Mouse (Mus musculus) heart, embryonic 13.5 days (tissue): ENCODE results near the gene Ttc23. TPM values are rescaled to one million over a fixed set of nuclear protein-coding genes. Genes with fewer than 3 reads are reported as not detected.

Experiments
- ATAC-seq: fragments of 200-750 bp; cut with Nextera tagmentation; 2 replicates; pipeline ENCODE4 v1.8.0; 2017; ENCODE audit warnings: moderate TSS enrichment; ENCODE audit not compliant: insufficient number of reproducible peaks, low FRiP score, low TSS enrichment; ENCODE audit errors: extremely low read depth
- H3K27ac ChIP-seq: fragments of 300-500 bp; sonication (generic); replicated peaks from 2 replicates; pipeline ENCODE4 v1.5.1; 2015; ENCODE audit warnings: moderate library complexity, mild to moderate bottlenecking, inconsistent platforms
- H3K27me3 ChIP-seq: fragments of 300-500 bp; sonication (generic); replicated peaks from 2 replicates; pipeline ENCODE4 v1.6.1; 2015; ENCODE audit warnings: mild to moderate bottlenecking, inconsistent platforms
- H3K36me3 ChIP-seq: fragments of 300-500 bp; sonication (generic); 2 replicates; pipeline ENCODE4 v1.6.1; 2015; ENCODE audit warnings: mild to moderate bottlenecking, inconsistent platforms
- H3K4me1 ChIP-seq: fragments of 300-500 bp; sonication (generic); 2 replicates; pipeline ENCODE4 v1.6.1; 2015; ENCODE audit warnings: inconsistent platforms
- H3K4me2 ChIP-seq: fragments of 300-500 bp; sonication (generic); 2 replicates; pipeline ENCODE4 v1.6.1; 2015; ENCODE audit warnings: inconsistent platforms, mild to moderate bottlenecking, moderate library complexity
- H3K4me3 ChIP-seq: fragments of 300-500 bp; sonication (generic); 2 replicates; pipeline ENCODE4 v1.5.1; 2015; ENCODE audit warnings: moderate library complexity, mild to moderate bottlenecking, inconsistent platforms
- H3K9ac ChIP-seq: fragments of 300-500 bp; sonication (generic); 2 replicates; pipeline ENCODE4 v1.6.1; 2015; ENCODE audit warnings: inconsistent platforms, mild to moderate bottlenecking, moderate library complexity
- H3K9me3 ChIP-seq: fragments of 300-500 bp; sonication (generic); 2 replicates; pipeline ENCODE4 v1.6.1; 2016; ENCODE audit warnings: inconsistent platforms
- WGBS: fragments of 180-500 bp; shearing (Covaris S2); methylation state at CpG from one replicate; pipeline ENCODE4 v1.1.7; 2015; ENCODE audit warnings: mixed read lengths; 5-methylcytosine and 5-hydroxymethylcytosine counted together
- polyA plus RNA-seq: library from polyadenylated mRNA; unstranded; fragments of >200 nt; fragmentation: Nextera tagmentation; extraction: Ambion mirVana; gene quantifications from 2 replicates; pipeline ENCODE4 v1.2.1, GENCODE M21; 2015

Ttc23 gene
- polyA plus RNA-seq, 1 experiment from 2014 or later: 16.0 TPM

- peaks cover 45% of the 10 kb centered on the region for H3K36me3 ChIP-seq
- no peaks in the 10 kb centered on the region for H3K9me3 ChIP-seq
- 48% methylated on average over 2 of the region's 2 CpGs for WGBS
- no peak for ATAC-seq
- H3K9ac ChIP-seq: no peak overlapping the region
- H3K4me2 ChIP-seq: no peak overlapping the region
- no peaks in the 10 kb centered on the region for H3K27me3 ChIP-seq
- H3K4me3 ChIP-seq: no peak overlapping the region
- H3K27ac ChIP-seq: no peak overlapping the region
- H3K4me1 ChIP-seq: peaks cover 43% of the 10 kb centered on the region
Observed at GRCm38 (mm10) chr7:67722163-67722562, 75.0 kb downstream of the Ttc23 start.

- H3K27ac ChIP-seq: no peak overlapping the region
- WGBS: 80% methylated on average over 4 of the region's 4 CpGs
- peaks cover 26% of the 10 kb centered on the region for H3K4me1 ChIP-seq
- H3K9ac ChIP-seq: no peak overlapping the region
- peaks cover 64% of the 10 kb centered on the region for H3K36me3 ChIP-seq
- H3K4me3 ChIP-seq: no peak overlapping the region
- no peak for ATAC-seq
- no peaks in the 10 kb centered on the region for H3K27me3 ChIP-seq
- no peak overlapping the region for H3K4me2 ChIP-seq
- H3K9me3 ChIP-seq: no peaks in the 10 kb centered on the region
Observed at GRCm38 (mm10) chr7:67724536-67724935, 77.3 kb downstream of the Ttc23 start.

- no peak for ATAC-seq
- Histone ChIP-seq H3K36me3 (peaks cover 59% of the 10 kb centered on the region), H3K4me3 (no peak overlapping the region), H3K27me3 (no peaks in the 10 kb centered on the region), H3K4me1 (peaks cover 23% of the 10 kb centered on the region), H3K4me2 (no peak overlapping the region), H3K9me3 (no peaks in the 10 kb centered on the region), H3K27ac (no peak overlapping the region), H3K9ac (no peak overlapping the region)
- WGBS: 75% methylated on average over 9 of the region's 9 CpGs
Observed at GRCm38 (mm10) chr7:67725016-67725415, 77.8 kb downstream of the Ttc23 start.

- WGBS: 88% methylated on average over 4 of the region's 4 CpGs
- Histone ChIP-seq H3K27me3 (no peaks in the 10 kb centered on the region), H3K4me1 (peaks cover 38% of the 10 kb centered on the region), H3K4me3 (no peak overlapping the region), H3K27ac (no peak overlapping the region), H3K4me2 (no peak overlapping the region), H3K36me3 (peaks cover 50% of the 10 kb centered on the region), H3K9ac (no peak overlapping the region), H3K9me3 (no peaks in the 10 kb centered on the region)
- no peak for ATAC-seq
Observed at GRCm38 (mm10) chr7:67728203-67728602, 81.0 kb downstream of the Ttc23 start.

- Histone ChIP-seq H3K4me2 (no peak overlapping the region), H3K27me3 (no peaks in the 10 kb centered on the region), H3K36me3 (peaks cover 50% of the 10 kb centered on the region), H3K4me1 (peaks cover 44% of the 10 kb centered on the region), H3K27ac (no peak overlapping the region), H3K9ac (no peak overlapping the region), H3K9me3 (no peaks in the 10 kb centered on the region), H3K4me3 (no peak overlapping the region)
- 79% methylated on average over 4 of the region's 4 CpGs for WGBS
- no peak for ATAC-seq
Observed at GRCm38 (mm10) chr7:67728809-67729208, 81.6 kb downstream of the Ttc23 start.

GRCm38 (mm10) chr7:67730431-67731110 lies 83.4 kb downstream of the Ttc23 start:
- Histone ChIP-seq H3K4me3 (no peak overlapping the region), H3K9me3 (no peaks in the 10 kb centered on the region), H3K9ac (no peak overlapping the region), H3K4me2 (no peak overlapping the region), H3K36me3 (peaks cover 37% of the 10 kb centered on the region), H3K27ac (no peak overlapping the region), H3K27me3 (no peaks in the 10 kb centered on the region), H3K4me1 (peaks cover 53% of the 10 kb centered on the region)
- WGBS: 47% methylated on average over 5 of the region's 5 CpGs
- no peak for ATAC-seq

- H3K4me1 ChIP-seq: peaks cover 53% of the 10 kb centered on the region
- H3K4me2 ChIP-seq: no peak overlapping the region
- H3K4me3 ChIP-seq: no peak overlapping the region
- no peaks in the 10 kb centered on the region for H3K27me3 ChIP-seq
- 0 out of 2 replicates have a peak overlapping the region, but pooled peaks have one; percentile 20 for H3K27ac ChIP-seq
- H3K36me3 ChIP-seq: peaks cover 25% of the 10 kb centered on the region
- H3K9ac ChIP-seq: peak overlapping the region; percentile 28; the same call in 1 of the 2 replicates
- ATAC-seq: no peak
- no peaks in the 10 kb centered on the region for H3K9me3 ChIP-seq
- 48% methylated on average over 4 of the region's 4 CpGs for WGBS
Observed at GRCm38 (mm10) chr7:67732276-67732675, 85.1 kb downstream of the Ttc23 start.

- no peak overlapping the region for H3K4me2 ChIP-seq
- H3K4me3 ChIP-seq: no peak overlapping the region
- 78% methylated on average over 4 of the region's 4 CpGs for WGBS
- H3K27me3 ChIP-seq: no peaks in the 10 kb centered on the region
- no peak for ATAC-seq
- no peak overlapping the region for H3K9ac ChIP-seq
- H3K4me1 ChIP-seq: peaks cover 27% of the 10 kb centered on the region
- H3K9me3 ChIP-seq: no peaks in the 10 kb centered on the region; the same call in 1 of the 2 replicates
- peaks cover 19% of the 10 kb centered on the region for H3K36me3 ChIP-seq
- peak overlapping the region; percentile 79; the same call in 1 of the 2 replicates for H3K27ac ChIP-seq
Observed at GRCm38 (mm10) chr7:67740382-67740781, 93.2 kb downstream of the Ttc23 start.

GRCm38 (mm10) chr7:67740796-67741195 lies 93.6 kb downstream of the Ttc23 start:
- Histone ChIP-seq H3K27ac (peak overlapping the region; percentile 79), H3K9ac (peak overlapping the region; percentile 30; the same call in 1 of the 2 replicates), H3K36me3 (peaks cover 17% of the 10 kb centered on the region), H3K4me3 (no peak overlapping the region), H3K4me2 (no peak overlapping the region), H3K9me3 (no peaks in the 10 kb centered on the region; the same call in 1 of the 2 replicates), H3K27me3 (no peaks in the 10 kb centered on the region), H3K4me1 (peaks cover 27% of the 10 kb centered on the region)
- ATAC-seq: no peak
- 63% methylated on average over 5 of the region's 5 CpGs for WGBS

GRCm38 (mm10) chr7:67741706-67742105 lies 94.5 kb downstream of the Ttc23 start:
- H3K4me3 ChIP-seq: no peak overlapping the region
- no peak for ATAC-seq
- peak overlapping the region; percentile 79 for H3K27ac ChIP-seq
- H3K27me3 ChIP-seq: no peaks in the 10 kb centered on the region
- peaks cover 27% of the 10 kb centered on the region for H3K4me1 ChIP-seq
- H3K9ac ChIP-seq: peak overlapping the region; percentile 30; the same call in 1 of the 2 replicates
- peaks cover 14% of the 10 kb centered on the region for H3K36me3 ChIP-seq
- WGBS: 37% methylated on average over 7 of the region's 7 CpGs
- 0 out of 2 replicates have a peak overlapping the region, but pooled peaks have one; percentile 1 for H3K4me2 ChIP-seq
- H3K9me3 ChIP-seq: no peaks in the 10 kb centered on the region; the same call in 1 of the 2 replicates

- Histone ChIP-seq H3K9ac (no peak overlapping the region), H3K4me3 (no peak overlapping the region), H3K4me1 (0 out of 2 replicates have a peak, but pooled peaks cover 8% of the 10 kb centered on the region), H3K36me3 (peaks cover 14% of the 10 kb centered on the region), H3K27ac (no peak overlapping the region), H3K9me3 (no peaks in the 10 kb centered on the region; the same call in 1 of the 2 replicates), H3K27me3 (no peaks in the 10 kb centered on the region), H3K4me2 (no peak overlapping the region)
- 86% methylated on average over 4 of the region's 4 CpGs for WGBS
- no peak for ATAC-seq
Observed at GRCm38 (mm10) chr7:67747731-67748305, 100.6 kb downstream of the Ttc23 start.
